In genomic region chr4:98322223-98322622, GRCm38 (mm10) we compare ENCODE assay signal across 9 mouse cellular contexts.
DNase-seq lines count a peak whose midpoint lies in the region; ATAC-seq lines count a peak whose summit lies in the region.
"Had no signal": no experiment of that assay in that cellular context is flagged by ENCODE, and none has a peak within 500 bp of the region (broad histone marks: within the 10 kb centered on the region; RNA-seq: fewer than 3 reads in every experiment).

No protein-coding gene starts in this region.

- H3K27ac ChIP-seq in embryonic facial prominence, embryonic 14.5 days (replicated peaks; ENCODE audit: low read depth, low read length) = peak overlapping the region; percentile 86
- H3K27ac ChIP-seq in limb, embryonic 13.5 days = peak overlapping the region; percentile 80; the same call in 1 of the 2 replicates
- H3K27ac ChIP-seq in midbrain, embryonic 15.5 days = peak overlapping the region; percentile 80

- no peaks in the 10 kb centered on the region for H3K36me3 ChIP-seq in embryonic facial prominence, embryonic 14.5 days (ENCODE audit: control insufficient read depth, insufficient read depth, low read length)
- no peaks in the 10 kb centered on the region for H3K36me3 ChIP-seq in limb, embryonic 13.5 days
- no peaks in the 10 kb centered on the region for H3K36me3 ChIP-seq in midbrain, embryonic 15.5 days (replicated peaks)
- H3K36me3 ChIP-seq: G1E had no signal

- H3K4me1 ChIP-seq in embryonic facial prominence, embryonic 14.5 days (ENCODE audit: control insufficient read depth, insufficient read depth, low read length) = peaks cover 20% of the 10 kb centered on the region
- H3K4me1 ChIP-seq in limb, embryonic 13.5 days = peaks cover 41% of the 10 kb centered on the region
- H3K4me1 ChIP-seq in midbrain, embryonic 15.5 days = peaks cover 9% of the 10 kb centered on the region

- H3K27me3 ChIP-seq in embryonic facial prominence, embryonic 14.5 days (replicated peaks; ENCODE audit: control insufficient read depth, insufficient read depth, low read length) = no peaks in the 10 kb centered on the region
- peaks cover 8% of the 10 kb centered on the region; the same call in 1 of the 2 replicates for H3K27me3 ChIP-seq in limb, embryonic 13.5 days
- no peaks in the 10 kb centered on the region for H3K27me3 ChIP-seq in midbrain, embryonic 15.5 days (replicated peaks)

- no peaks in the 10 kb centered on the region for H3K9me3 ChIP-seq in embryonic facial prominence, embryonic 14.5 days (ENCODE audit: control insufficient read depth, low read length)
- peaks cover 8% of the 10 kb centered on the region; the same call in 1 of the 2 replicates for H3K9me3 ChIP-seq in limb, embryonic 13.5 days
- H3K9me3 ChIP-seq in midbrain, embryonic 15.5 days = 0 out of 2 replicates have a peak, but pooled peaks cover 3% of the 10 kb centered on the region

- peak overlapping the region; percentile 36 for H3K4me3 ChIP-seq in embryonic facial prominence, embryonic 14.5 days (ENCODE audit: low read depth, low read length)
- peak overlapping the region; percentile 38 for H3K4me3 ChIP-seq in limb, embryonic 13.5 days
- peak overlapping the region; percentile 44 for H3K4me3 ChIP-seq in midbrain, embryonic 15.5 days

- peak overlapping the region; percentile 65 for H3K4me2 ChIP-seq in embryonic facial prominence, embryonic 14.5 days (ENCODE audit: low read depth, low read length)
- H3K4me2 ChIP-seq in limb, embryonic 13.5 days (replicated peaks) = peak overlapping the region; percentile 71
- peak overlapping the region; percentile 82 for H3K4me2 ChIP-seq in midbrain, embryonic 15.5 days

- peak overlapping the region; percentile 62 for H3K9ac ChIP-seq in embryonic facial prominence, embryonic 14.5 days (ENCODE audit: low read depth, low read length)
- H3K9ac ChIP-seq in limb, embryonic 13.5 days = peak overlapping the region; percentile 67
- H3K9ac ChIP-seq in midbrain, embryonic 15.5 days = peak overlapping the region; percentile 57

- under 1% methylated on average over 29 of the region's 29 CpGs for WGBS in embryonic facial prominence, embryonic 14.5 days
- WGBS in limb, embryonic 13.5 days = 0% methylated on average over 29 of the region's 29 CpGs
- under 1% methylated on average over 29 of the region's 29 CpGs for WGBS in midbrain, embryonic 15.5 days

- DNase-seq in 3T3-L1 (ENCODE audit: low read depth, low spot score) = peak; percentile 83
- DNase-seq in adrenal gland, postnatal 4 days (ENCODE audit: low spot score in 2 of 2) = peak; percentile 88 to 89
- DNase-seq in embryonic facial prominence, embryonic 14.5 days (ENCODE audit: low spot score) = peak; percentile 97
- peak; percentile 93 for DNase-seq in heart, adult 8-10 months (ENCODE audit: low spot score)
- peak; percentile 94 for DNase-seq in kidney, adult 9 months
- DNase-seq in spleen, adult 18-20 months = peak; percentile 76 to 90

- peak; percentile 92 for ATAC-seq in embryonic facial prominence, embryonic 14.5 days (ENCODE audit: low read depth)
- ATAC-seq in limb, embryonic 13.5 days (ENCODE audit: low FRiP score, low read depth) = peak; percentile 78
- peak; percentile 96 for ATAC-seq in midbrain, embryonic 15.5 days (replicated peaks)

Comparison
In these comparisons a context has a peak if more than half of its experiments do, and no peak if none do; other contexts are left out.
1. Peak in every context shown above with its lines: DNase-seq, ATAC-seq, H3K4me3 ChIP-seq and H3K27ac ChIP-seq.